In the genomic region with DNA sequence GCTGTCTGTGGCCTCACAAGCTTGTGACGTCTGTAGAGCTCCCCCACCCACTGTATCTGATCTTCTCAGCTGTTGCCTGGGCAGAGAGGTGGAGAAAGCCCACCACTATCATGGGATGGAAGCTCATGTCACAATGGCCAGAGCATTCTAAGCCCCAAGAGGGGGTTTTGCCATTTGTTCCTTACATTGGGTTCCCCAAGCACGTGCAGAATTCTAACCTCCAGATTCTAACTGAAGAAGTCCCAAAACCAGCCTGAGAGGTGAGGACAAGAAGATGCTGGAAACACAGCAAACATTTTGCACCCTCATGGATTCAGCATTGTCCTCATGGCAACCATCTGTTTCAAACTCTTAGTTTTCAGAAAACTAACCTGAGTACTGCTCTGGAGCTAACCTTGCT, we compare ENCODE assay signal across 34 mouse cellular contexts. TPM values are rescaled to one million over a fixed set of nuclear protein-coding genes. Genes with fewer than 3 reads are reported as not detected.
"Had no signal": no experiment of that assay in that cellular context is flagged by ENCODE, and none has a peak within 500 bp of the region (broad histone marks: within the 10 kb centered on the region; RNA-seq: fewer than 3 reads in every experiment).

A gene (minus strand): TSS at position 101 of the 400 bp plus-strand sequence.

- H3K36me3 ChIP-seq: embryonic facial prominence, embryonic 10.5 days; embryonic facial prominence, embryonic 12.5 days; embryonic facial prominence, embryonic 13.5 days; embryonic facial prominence, embryonic 15.5 days; forebrain, embryonic 10.5 days; forebrain, embryonic 12.5 days; forebrain, embryonic 15.5 days had no signal

- H3K27me3 ChIP-seq: embryonic facial prominence, embryonic 12.5 days; embryonic facial prominence, embryonic 13.5 days; embryonic facial prominence, embryonic 15.5 days; forebrain, embryonic 12.5 days; forebrain, embryonic 13.5 days; forebrain, embryonic 15.5 days had no signal

- ATAC-seq: forebrain, embryonic 13.5 days; forebrain, embryonic 14.5 days; forebrain, embryonic 15.5 days; forebrain, embryonic 16.5 days; forebrain, postnatal 0 days had no signal

- H3K4me3 ChIP-seq: embryonic facial prominence, embryonic 10.5 days; embryonic facial prominence, embryonic 12.5 days; embryonic facial prominence, embryonic 13.5 days; embryonic facial prominence, embryonic 15.5 days; erythroblast, embryonic 14.5 days; forebrain, embryonic 10.5 days; forebrain, embryonic 12.5 days; forebrain, embryonic 13.5 days; forebrain, embryonic 15.5 days; gastrocnemius, adult 2 months; heart, adult 2 months had no signal

- H3K4me2 ChIP-seq: embryonic facial prominence, embryonic 12.5 days; embryonic facial prominence, embryonic 13.5 days; embryonic facial prominence, embryonic 15.5 days; forebrain, embryonic 12.5 days; forebrain, embryonic 13.5 days; forebrain, embryonic 15.5 days had no signal

- H3K9ac ChIP-seq: embryonic facial prominence, embryonic 12.5 days; embryonic facial prominence, embryonic 13.5 days; embryonic facial prominence, embryonic 15.5 days; forebrain, embryonic 12.5 days; forebrain, embryonic 13.5 days; forebrain, embryonic 15.5 days; forebrain, postnatal 0 days had no signal

- H3K4me1 ChIP-seq: embryonic facial prominence, embryonic 12.5 days; embryonic facial prominence, embryonic 15.5 days; forebrain, embryonic 12.5 days had no signal

- H3K27ac ChIP-seq: embryonic facial prominence, embryonic 10.5 days; embryonic facial prominence, embryonic 12.5 days; embryonic facial prominence, embryonic 13.5 days; embryonic facial prominence, embryonic 15.5 days; forebrain, embryonic 10.5 days; forebrain, embryonic 12.5 days; forebrain, embryonic 13.5 days; forebrain, embryonic 15.5 days; gastrocnemius, adult 2 months; heart, adult 2 months had no signal

- H3K9me3 ChIP-seq: embryonic facial prominence, embryonic 10.5 days; embryonic facial prominence, embryonic 12.5 days; embryonic facial prominence, embryonic 13.5 days; embryonic facial prominence, embryonic 15.5 days; forebrain, embryonic 10.5 days; forebrain, embryonic 12.5 days; forebrain, embryonic 13.5 days; forebrain, embryonic 15.5 days had no signal

- DNase-seq: cerebellum, adult 2 months; cerebellum, adult 8-10 months; cerebellum, adult 9-10 months; cerebellum, adult 9-11 months; cerebellum, postnatal 10 days; cerebellum, postnatal 14 days; cerebellum, postnatal 25 days; cerebellum, postnatal 36 days; embryo, embryonic 11 days; forebrain, postnatal 0 days; gastrocnemius, adult 2 months; gastrocnemius, postnatal 10 days; gastrocnemius, postnatal 14 days; gastrocnemius, postnatal 25 days; gastrocnemius, postnatal 36 days; heart, adult 11 months; heart, adult 18-20 months; heart, adult 2 months had no signal

RNA-seq across cellular contexts. Expression of the gene that starts here (rescaled TPM):
- polyA plus RNA-seq: cortical plate, adult 2 months; embryonic facial prominence, embryonic 10.5 days; embryonic facial prominence, embryonic 11.5 days; embryonic facial prominence, embryonic 12.5 days; embryonic facial prominence, embryonic 13.5 days; embryonic facial prominence, embryonic 14.5 days; embryonic facial prominence, embryonic 15.5 days; erythroblast, embryonic 14.5 days; forebrain, embryonic 10.5 days; forebrain, embryonic 11.5 days; forebrain, embryonic 12.5 days; forebrain, embryonic 13.5 days; forebrain, embryonic 14.5 days; forebrain, embryonic 15.5 days; forebrain, embryonic 16.5 days; frontal cortex, adult 2 months; heart, adult 2 months had no signal
